In genomic region chr2:147617849-147618248, GRCm38 (mm10) we compare ENCODE assay signal across 11 mouse cellular contexts.
DNase-seq lines count a peak whose midpoint lies in the region; ATAC-seq and TF ChIP-seq lines count a peak whose summit lies in the region.
"Had no signal": no experiment of that assay in that cellular context is flagged by ENCODE, and none has a peak within 500 bp of the region (broad histone marks: within the 10 kb centered on the region; RNA-seq: fewer than 3 reads in every experiment).

No protein-coding gene starts in this region.

- H3K9ac ChIP-seq in hindbrain, embryonic 16.5 days (ENCODE audit: low read depth, low read length): no peak overlapping the region
- H3K9ac ChIP-seq in hindbrain, embryonic 13.5 days: no peak overlapping the region
- no peak overlapping the region for H3K9ac ChIP-seq in embryonic facial prominence, embryonic 13.5 days

- H3K4me3 ChIP-seq in hindbrain, embryonic 16.5 days (ENCODE audit: low read length): no peak overlapping the region
- H3K4me3 ChIP-seq in hindbrain, embryonic 13.5 days: no peak overlapping the region
- no peak overlapping the region for H3K4me3 ChIP-seq in embryonic facial prominence, embryonic 13.5 days

- no peak overlapping the region for H3K27ac ChIP-seq in hindbrain, embryonic 16.5 days (ENCODE audit: low read depth, low read length)
- no peak overlapping the region for H3K27ac ChIP-seq in hindbrain, embryonic 13.5 days
- peak overlapping the region; percentile 81 for H3K27ac ChIP-seq in embryonic facial prominence, embryonic 13.5 days
- H3K27ac ChIP-seq: stomach, postnatal 0 days had no signal

- 71% methylated on average over 10 of the region's 10 CpGs for WGBS in hindbrain, embryonic 16.5 days
- WGBS in hindbrain, embryonic 13.5 days: 74% methylated on average over 10 of the region's 10 CpGs
- 22% methylated on average over 10 of the region's 10 CpGs for WGBS in embryonic facial prominence, embryonic 13.5 days

- DNase-seq in brain, embryonic 14.5 days (ENCODE audit: low read depth): peak; percentile 57
- DNase-seq in layer of hippocampus, postnatal 14 days (ENCODE audit: low spot score in 2 of 2): peak; percentile 41 to 67
- no peak for DNase-seq in thymus, adult 18-20 months
- DNase-seq in gastrocnemius, adult 8-10 months (ENCODE audit: low spot score in 2 of 2): no peak
- no peak for DNase-seq in kidney, adult 9 months
- DNase-seq: adrenal gland, adult 8-10 months; cerebellum, adult 9-11 months had no signal

- no peak for TF ChIP-seq POLR2A in brain, embryonic 14.5 days (IDR thresholded peaks at IDR 0.05; ENCODE audit: borderline replicate concordance, extremely low read depth, insufficient read depth, insufficient read length, poor library complexity, severe bottlenecking)

- no peak overlapping the region for H3K4me2 ChIP-seq in hindbrain, embryonic 16.5 days (ENCODE audit: low read length)
- H3K4me2 ChIP-seq in hindbrain, embryonic 13.5 days: no peak overlapping the region
- H3K4me2 ChIP-seq in embryonic facial prominence, embryonic 13.5 days: peak overlapping the region; percentile 45

- H3K4me1 ChIP-seq in hindbrain, embryonic 16.5 days (ENCODE audit: control insufficient read depth, insufficient read depth, low read depth, low read length): no peaks in the 10 kb centered on the region
- no peaks in the 10 kb centered on the region for H3K4me1 ChIP-seq in hindbrain, embryonic 13.5 days (replicated peaks)
- peaks cover 20% of the 10 kb centered on the region for H3K4me1 ChIP-seq in embryonic facial prominence, embryonic 13.5 days

- no peak for TF ChIP-seq CTCF in brain, embryonic 14.5 days (IDR thresholded peaks at IDR 0.05; ENCODE audit: borderline replicate concordance, extremely low read depth, insufficient read depth, insufficient read length)

- ATAC-seq in hindbrain, embryonic 16.5 days: peak; percentile 65
- no peak for ATAC-seq in hindbrain, embryonic 13.5 days (ENCODE audit: low FRiP score)
- 0 out of 2 replicates have a peak, but pooled peaks have one; percentile 43 for ATAC-seq in embryonic facial prominence, embryonic 13.5 days (ENCODE audit: insufficient number of reproducible peaks, insufficient read depth, low FRiP score, low TSS enrichment, low read depth)

- H3K27me3 ChIP-seq in hindbrain, embryonic 16.5 days (replicated peaks; ENCODE audit: control insufficient read depth, insufficient read depth, low read length): no peaks in the 10 kb centered on the region
- H3K27me3 ChIP-seq in hindbrain, embryonic 13.5 days: no peaks in the 10 kb centered on the region
- H3K27me3 ChIP-seq in embryonic facial prominence, embryonic 13.5 days: peaks cover 4% of the 10 kb centered on the region; the same call in 1 of the 2 replicates

- H3K36me3 ChIP-seq in hindbrain, embryonic 16.5 days (ENCODE audit: control insufficient read depth, insufficient read depth, low read length): no peaks in the 10 kb centered on the region
- H3K36me3 ChIP-seq in hindbrain, embryonic 13.5 days: no peaks in the 10 kb centered on the region
- no peaks in the 10 kb centered on the region for H3K36me3 ChIP-seq in embryonic facial prominence, embryonic 13.5 days

- H3K9me3 ChIP-seq in hindbrain, embryonic 16.5 days (ENCODE audit: control insufficient read depth, low read length): no peaks in the 10 kb centered on the region
- H3K9me3 ChIP-seq in hindbrain, embryonic 13.5 days: no peaks in the 10 kb centered on the region
- H3K9me3 ChIP-seq in embryonic facial prominence, embryonic 13.5 days: no peaks in the 10 kb centered on the region

Comparison
In these comparisons a context has a peak if more than half of its experiments do, and no peak if none do; other contexts are left out.
1. DNase-seq: peak in brain, embryonic 14.5 days (single experiment) and layer of hippocampus, postnatal 14 days (2 of 2); none in thymus, adult 18-20 months (0 of 2), gastrocnemius, adult 8-10 months (0 of 2) and kidney, adult 9 months (single experiment).